Mouse (Mus musculus): Measurements from ENCODE around the gene Ndufb6. TPM values are rescaled to one million over a fixed set of nuclear protein-coding genes. Genes with fewer than 3 reads are reported as not detected.

The Ndufb6 gene
- polyA plus RNA-seq, 1 experiment from 2014 or later, result 426 TPM

DNA sequence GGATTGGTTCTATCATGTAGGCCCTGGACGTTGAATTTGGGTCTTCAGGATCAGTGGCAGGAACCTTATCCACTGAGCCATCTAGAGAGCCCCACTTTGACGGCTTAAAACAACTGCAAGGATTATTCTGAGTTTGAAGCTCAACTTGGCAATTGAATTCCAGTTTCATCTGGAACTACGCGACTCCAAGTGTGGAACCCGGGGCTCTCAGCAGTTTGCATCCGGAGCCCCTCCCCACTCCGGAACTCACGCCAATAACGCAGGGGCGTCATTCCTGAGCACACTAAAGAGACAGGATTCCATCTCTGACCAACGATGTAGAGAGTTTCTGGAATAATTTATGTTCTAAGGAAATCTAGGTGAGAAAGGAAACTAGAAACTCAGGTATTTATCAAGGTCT is 52.1 kb downstream of the Ndufb6 start:
- ATAC-seq, result no peak
- 89% methylated on average over 11 of the region's 11 CpGs for WGBS
- no peaks in the 10 kb centered on the region for H3K9me3 ChIP-seq (ENCODE audit: control insufficient read depth, low read length)
- H3K4me3 ChIP-seq (ENCODE audit: low read length), result no peak overlapping the region
- H3K9ac ChIP-seq (ENCODE audit: low read depth, low read length), result no peak overlapping the region
- no peaks in the 10 kb centered on the region for H3K4me1 ChIP-seq (ENCODE audit: control insufficient read depth, insufficient read depth, low read depth, low read length)
- H3K27ac ChIP-seq (ENCODE audit: low read depth, low read length), result no peak overlapping the region
- H3K27me3 ChIP-seq (replicated peaks; ENCODE audit: control insufficient read depth, insufficient read depth, low read length), result no peaks in the 10 kb centered on the region
- H3K36me3 ChIP-seq (ENCODE audit: control insufficient read depth, insufficient read depth, low read length), result no peaks in the 10 kb centered on the region
- no peak overlapping the region for H3K4me2 ChIP-seq (ENCODE audit: low read length)

DNA sequence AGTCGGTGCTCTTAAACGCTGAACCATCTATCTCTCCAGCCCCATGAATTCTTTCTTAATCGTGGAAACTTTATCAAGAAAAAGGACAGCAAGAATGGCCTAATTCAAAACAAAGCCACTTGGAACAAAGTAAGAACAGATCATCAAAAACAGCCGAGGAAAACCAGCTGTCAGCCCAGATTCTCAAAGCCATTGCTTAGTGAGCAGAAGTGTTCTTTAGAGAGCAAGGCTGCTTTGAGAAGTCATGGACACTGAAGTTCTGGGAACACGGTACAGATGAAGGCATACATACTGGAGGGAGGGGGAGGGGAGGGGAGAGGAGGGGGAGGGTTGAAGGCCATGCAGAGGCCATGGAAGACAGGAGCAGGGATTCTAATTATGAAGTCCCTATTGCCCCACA is 53.1 kb downstream of the Ndufb6 start:
- no peaks in the 10 kb centered on the region for H3K27me3 ChIP-seq (replicated peaks; ENCODE audit: control insufficient read depth, insufficient read depth, low read length)
- H3K36me3 ChIP-seq (ENCODE audit: control insufficient read depth, insufficient read depth, low read length), result no peaks in the 10 kb centered on the region
- H3K9me3 ChIP-seq (ENCODE audit: control insufficient read depth, low read length), result no peaks in the 10 kb centered on the region
- no peak for ATAC-seq
- no peak overlapping the region for H3K9ac ChIP-seq (ENCODE audit: low read depth, low read length)
- H3K4me3 ChIP-seq (ENCODE audit: low read length), result no peak overlapping the region
- H3K4me2 ChIP-seq (ENCODE audit: low read length), result no peak overlapping the region
- 79% methylated on average over 5 of the region's 5 CpGs for WGBS
- H3K27ac ChIP-seq (ENCODE audit: low read depth, low read length), result no peak overlapping the region
- H3K4me1 ChIP-seq (ENCODE audit: control insufficient read depth, insufficient read depth, low read depth, low read length), result no peaks in the 10 kb centered on the region

DNA sequence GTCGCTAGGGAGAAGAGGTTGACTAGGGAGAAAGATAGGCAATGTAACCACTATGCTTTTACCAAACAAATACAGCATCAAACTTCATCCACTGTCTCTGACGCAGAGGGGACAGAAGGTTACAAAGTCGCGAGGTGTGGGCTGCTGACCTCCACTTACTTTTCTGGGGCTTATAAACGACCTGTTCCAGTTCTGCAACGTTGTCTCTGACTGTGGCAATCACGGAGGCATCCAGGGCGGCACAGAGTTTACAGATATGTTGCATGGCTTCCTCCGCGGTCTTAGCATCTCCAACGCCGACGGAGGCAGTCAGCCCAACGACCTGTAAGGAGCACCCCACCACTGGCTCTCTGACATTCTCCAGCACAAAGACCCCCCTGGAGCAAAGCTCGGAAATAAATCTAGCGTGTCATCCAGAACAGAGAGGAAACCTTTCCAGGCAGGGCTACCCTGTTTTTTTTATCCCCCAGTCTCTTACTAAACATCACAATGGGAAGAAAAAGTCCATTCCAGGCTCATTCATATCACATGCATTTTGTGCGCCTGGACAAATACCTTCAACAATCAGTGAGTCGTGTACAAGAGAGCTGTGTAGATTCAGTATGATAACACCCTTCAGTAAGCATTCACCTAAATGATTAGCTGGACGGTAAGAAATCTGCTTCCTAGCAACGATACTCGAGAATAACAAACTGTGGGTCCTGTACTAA is 57.2 kb downstream of the Ndufb6 start:
- Histone ChIP-seq H3K4me2 (ENCODE audit: low read length) (no peak overlapping the region), H3K36me3 (ENCODE audit: control insufficient read depth, insufficient read depth, low read length) (no peaks in the 10 kb centered on the region), H3K4me1 (ENCODE audit: control insufficient read depth, insufficient read depth, low read depth, low read length) (peaks cover 5% of the 10 kb centered on the region), H3K9ac (ENCODE audit: low read depth, low read length) (no peak overlapping the region), H3K9me3 (ENCODE audit: control insufficient read depth, low read length) (no peaks in the 10 kb centered on the region), H3K4me3 (ENCODE audit: low read length) (no peak overlapping the region), H3K27me3 (replicated peaks; ENCODE audit: control insufficient read depth, insufficient read depth, low read length) (no peaks in the 10 kb centered on the region), H3K27ac (ENCODE audit: low read depth, low read length) (no peak overlapping the region)
- no peak for ATAC-seq
- WGBS, result 40% methylated on average over 21 of the region's 21 CpGs

DNA sequence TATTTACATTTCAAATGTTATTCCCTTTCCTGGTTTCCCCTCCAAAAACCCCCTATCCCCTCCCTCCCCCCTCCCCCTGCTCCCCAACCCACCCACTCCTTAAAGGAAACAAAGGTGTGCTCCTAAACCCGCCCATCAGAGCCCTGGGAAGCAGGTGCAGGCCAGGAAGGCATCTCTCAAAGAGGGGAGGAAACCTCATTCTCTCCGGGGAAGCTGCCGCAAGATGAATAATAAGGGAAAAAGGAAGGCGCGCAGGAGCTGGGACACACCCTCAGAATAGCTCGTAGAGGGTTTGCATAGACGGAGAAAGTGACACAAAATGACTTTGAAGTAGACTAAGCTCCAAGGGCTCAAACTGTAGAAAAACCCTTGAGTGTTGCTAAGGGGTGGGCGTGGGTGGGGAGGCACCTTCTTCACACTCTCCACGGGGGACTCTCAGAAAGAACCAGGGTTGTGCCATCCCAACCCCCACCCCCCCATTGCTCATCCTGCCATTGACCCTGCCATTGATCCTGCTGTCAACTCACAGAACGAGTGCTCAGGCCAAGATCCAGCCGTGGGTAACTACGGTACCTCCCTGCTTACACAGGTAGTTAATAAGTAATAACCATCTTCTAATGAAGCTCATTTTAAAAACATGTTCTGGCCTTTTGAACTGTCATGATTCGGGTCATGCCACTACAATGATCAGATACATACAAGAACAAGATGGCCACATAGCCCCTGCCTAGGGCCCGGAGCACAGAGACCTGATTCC is 58.0 kb downstream of the Ndufb6 start:
- Histone ChIP-seq H3K4me2 (ENCODE audit: low read length) (no peak overlapping the region; the same call in 1 of the 2 replicates), H3K27ac (ENCODE audit: low read depth, low read length) (no peak overlapping the region), H3K4me1 (ENCODE audit: control insufficient read depth, insufficient read depth, low read depth, low read length) (peaks cover 5% of the 10 kb centered on the region), H3K27me3 (replicated peaks; ENCODE audit: control insufficient read depth, insufficient read depth, low read length) (no peaks in the 10 kb centered on the region), H3K9me3 (ENCODE audit: control insufficient read depth, low read length) (no peaks in the 10 kb centered on the region), H3K4me3 (ENCODE audit: low read length) (no peak overlapping the region), H3K36me3 (ENCODE audit: control insufficient read depth, insufficient read depth, low read length) (no peaks in the 10 kb centered on the region), H3K9ac (ENCODE audit: low read depth, low read length) (no peak overlapping the region)
- 34% methylated on average over 14 of the region's 14 CpGs for WGBS
- ATAC-seq, result no peak

Other genes starting within 250 kb of the Ndufb6 start
- gene Aco1, start 136.3 kb downstream of the Ndufb6 start, polyA plus RNA-seq (2015; fragmentation: Nextera tagmentation; extraction: Ambion mirVana), result 45.3 and 49.4 TPM in 2 replicates
- 3.3 TPM in 2 replicates for gene Ddx58, start 39.6 kb downstream of the Ndufb6 start, polyA plus RNA-seq (2015; fragmentation: Nextera tagmentation; extraction: Ambion mirVana)
- 12.5 TPM in 2 replicates for gene Smim27, start 9.8 kb downstream of the Ndufb6 start, polyA plus RNA-seq (2015; fragmentation: Nextera tagmentation; extraction: Ambion mirVana)
- gene Topors, start 9.6 kb downstream of the Ndufb6 start, polyA plus RNA-seq (2015; fragmentation: Nextera tagmentation; extraction: Ambion mirVana), result 28.8 and 31.5 TPM in 2 replicates
- gene Tmem215, start 192.8 kb upstream of the Ndufb6 start, polyA plus RNA-seq (2015; fragmentation: Nextera tagmentation; extraction: Ambion mirVana), result 1.1 and 1.4 TPM in 2 replicates

Measured in hindbrain, embryonic 16.5 days (tissue).